Mouse (Mus musculus): Measurements from ENCODE around the gene Idh2. TPM values are rescaled to one million over a fixed set of nuclear protein-coding genes. Genes with fewer than 3 reads are reported as not detected.
A peak's percentile ranks its signal among the peaks of the same experiment; 100 is the strongest.

Idh2 gene
- polyA plus RNA-seq, 1 experiment from 2014 or later, result 603 TPM

DNA sequence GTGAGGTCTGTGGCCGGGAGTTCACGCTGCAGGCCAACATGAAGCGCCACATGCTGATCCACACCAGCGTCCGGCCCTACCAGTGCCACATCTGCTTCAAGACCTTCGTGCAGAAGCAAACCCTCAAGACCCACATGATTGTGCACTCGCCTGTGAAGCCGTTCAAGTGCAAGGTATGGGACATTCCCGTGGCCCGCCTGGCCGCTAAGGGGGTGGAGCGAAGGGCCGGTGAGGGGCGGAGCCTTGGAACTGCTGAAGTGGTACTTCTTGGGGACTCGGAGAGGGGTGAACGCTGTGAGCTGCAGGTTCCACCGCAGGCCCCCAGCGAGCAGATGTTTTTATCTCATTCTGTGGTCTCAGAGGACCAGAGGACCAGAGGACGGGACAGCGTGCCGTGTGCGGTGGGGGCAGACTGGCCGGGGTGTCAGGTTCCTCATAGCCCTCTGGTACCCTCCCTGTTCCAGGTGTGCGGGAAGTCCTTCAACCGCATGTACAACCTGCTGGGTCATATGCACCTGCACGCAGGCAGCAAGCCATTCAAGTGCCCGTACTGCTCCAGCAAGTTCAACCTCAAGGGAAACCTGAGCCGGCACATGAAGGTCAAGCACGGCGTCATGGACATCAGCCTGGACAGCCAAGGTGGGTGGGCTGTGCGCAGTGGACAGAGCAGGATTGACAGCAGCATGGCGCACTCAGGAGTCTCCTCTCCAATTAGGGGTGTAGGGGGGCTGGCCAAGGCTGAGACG lies 29.0 kb downstream of the Idh2 start:
- H3K4me2 ChIP-seq (ENCODE audit: low read length), result no peak overlapping the region
- H3K36me3 ChIP-seq (ENCODE audit: control insufficient read depth, insufficient read depth, low read length), result peaks cover 67% of the 10 kb centered on the region
- H3K4me1 ChIP-seq (replicated peaks; ENCODE audit: control insufficient read depth, insufficient read depth, low read length), result no peaks in the 10 kb centered on the region
- H3K27me3 ChIP-seq (replicated peaks; ENCODE audit: control insufficient read depth, insufficient read depth, low read length), result no peaks in the 10 kb centered on the region
- DNase-seq (ENCODE audit: low spot score) (no peak), ATAC-seq (replicated peaks; ENCODE audit: low FRiP score, low TSS enrichment, low read depth) (no peak)
- H3K27ac ChIP-seq (ENCODE audit: low read depth), result no peak overlapping the region
- WGBS, result 82% methylated on average over 33 of the region's 33 CpGs
- no peak overlapping the region for H3K9ac ChIP-seq (ENCODE audit: low read length)
- no peaks in the 10 kb centered on the region for H3K9me3 ChIP-seq (ENCODE audit: control insufficient read depth, low read length)
- H3K4me3 ChIP-seq (ENCODE audit: low read depth, low read length), result no peak overlapping the region

DNA sequence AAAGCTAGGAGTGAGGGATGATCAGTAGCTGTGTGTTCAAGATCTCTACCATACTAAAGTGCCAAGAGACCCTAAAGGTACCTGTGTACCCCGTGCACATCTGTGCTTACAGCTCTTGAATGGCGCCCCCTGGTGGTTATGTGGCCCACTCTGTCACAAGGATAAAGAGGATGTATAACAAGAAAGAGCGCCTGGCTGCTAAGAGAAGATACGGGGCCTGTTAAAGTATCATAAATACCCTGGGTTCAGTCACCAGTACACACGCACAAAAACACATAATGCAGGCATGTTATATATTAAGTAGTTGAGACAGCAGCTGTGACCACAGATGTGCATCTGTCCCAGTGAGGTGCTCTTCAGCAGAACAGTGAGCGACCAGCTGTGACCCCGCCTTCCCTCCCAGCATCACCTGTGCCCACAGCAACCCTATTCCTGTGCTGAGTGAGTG lies 30.7 kb downstream of the Idh2 start:
- 55% methylated on average over 7 of the region's 7 CpGs for WGBS
- ATAC-seq (replicated peaks; ENCODE audit: low FRiP score, low TSS enrichment, low read depth), result 0 out of 2 replicates have a peak, but pooled peaks have one; percentile 26

DNA sequence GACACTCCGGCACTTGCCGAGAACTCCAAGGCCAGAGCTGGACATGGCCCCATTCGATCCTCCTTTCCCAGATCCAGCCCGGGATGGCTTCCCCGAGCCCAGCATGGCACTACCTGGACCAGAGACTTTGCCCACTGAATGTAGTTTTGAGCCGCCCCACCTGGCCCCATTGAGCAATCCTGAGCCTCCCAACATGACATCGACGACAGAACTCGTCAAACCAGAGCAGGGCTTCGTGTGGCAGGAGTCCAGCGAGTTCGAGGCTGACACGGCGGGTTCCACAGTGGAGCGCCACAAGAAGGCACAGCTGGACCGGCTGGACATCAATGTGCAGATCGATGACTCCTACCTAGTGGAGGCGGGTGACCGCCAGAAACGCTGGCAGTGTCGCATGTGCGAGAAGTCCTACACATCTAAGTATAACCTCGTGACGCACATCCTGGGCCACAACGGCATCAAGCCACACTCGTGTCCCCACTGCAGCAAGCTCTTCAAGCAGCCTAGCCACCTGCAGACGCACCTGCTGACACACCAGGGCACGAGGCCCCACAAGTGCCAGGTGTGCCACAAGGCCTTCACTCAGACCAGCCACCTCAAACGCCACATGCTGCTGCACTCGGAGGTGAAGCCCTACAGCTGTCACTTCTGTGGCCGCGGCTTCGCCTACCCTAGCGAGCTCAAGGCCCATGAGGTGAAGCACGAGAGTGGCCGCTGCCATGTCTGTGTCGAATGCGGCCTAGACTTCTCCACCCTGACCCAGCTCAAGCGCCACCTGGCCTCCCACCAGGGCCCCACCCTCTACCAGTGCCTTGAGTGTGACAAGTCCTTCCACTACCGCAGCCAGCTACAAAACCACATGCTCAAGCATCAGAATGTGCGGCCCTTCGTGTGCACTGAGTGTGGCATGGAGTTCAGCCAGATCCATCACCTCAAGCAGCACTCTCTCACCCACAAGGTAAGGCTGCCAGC lies 33.3 kb downstream of the Idh2 start:
- no peaks in the 10 kb centered on the region for H3K9me3 ChIP-seq (ENCODE audit: control insufficient read depth, low read length)
- H3K4me2 ChIP-seq (ENCODE audit: low read length), result no peak overlapping the region
- peaks cover 39% of the 10 kb centered on the region for H3K36me3 ChIP-seq (ENCODE audit: control insufficient read depth, insufficient read depth, low read length)
- H3K4me3 ChIP-seq (ENCODE audit: low read depth, low read length), result no peak overlapping the region
- 95% methylated on average over 42 of the region's 42 CpGs for WGBS
- H3K27ac ChIP-seq (ENCODE audit: low read depth), result no peak overlapping the region
- H3K4me1 ChIP-seq (replicated peaks; ENCODE audit: control insufficient read depth, insufficient read depth, low read length), result peaks cover 23% of the 10 kb centered on the region
- H3K9ac ChIP-seq (ENCODE audit: low read length), result no peak overlapping the region
- DNase-seq (ENCODE audit: low spot score) (no peak), ATAC-seq (replicated peaks; ENCODE audit: low FRiP score, low TSS enrichment, low read depth) (no peak)
- H3K27me3 ChIP-seq (replicated peaks; ENCODE audit: control insufficient read depth, insufficient read depth, low read length), result no peaks in the 10 kb centered on the region

More for the DNA sequence above, 30.7 kb downstream of the Idh2 start:
- H3K9ac ChIP-seq (ENCODE audit: low read length), result no peak overlapping the region
- H3K36me3 ChIP-seq (ENCODE audit: control insufficient read depth, insufficient read depth, low read length), result peaks cover 51% of the 10 kb centered on the region
- H3K4me2 ChIP-seq (ENCODE audit: low read length), result no peak overlapping the region
- H3K4me1 ChIP-seq (replicated peaks; ENCODE audit: control insufficient read depth, insufficient read depth, low read length), result no peaks in the 10 kb centered on the region
- no peaks in the 10 kb centered on the region for H3K9me3 ChIP-seq (ENCODE audit: control insufficient read depth, low read length)
- no peak overlapping the region for H3K4me3 ChIP-seq (ENCODE audit: low read depth, low read length)
- no peak overlapping the region for H3K27ac ChIP-seq (ENCODE audit: low read depth)
- DNase-seq (ENCODE audit: low spot score), result peak; percentile 84
- no peaks in the 10 kb centered on the region for H3K27me3 ChIP-seq (replicated peaks; ENCODE audit: control insufficient read depth, insufficient read depth, low read length)

DNA sequence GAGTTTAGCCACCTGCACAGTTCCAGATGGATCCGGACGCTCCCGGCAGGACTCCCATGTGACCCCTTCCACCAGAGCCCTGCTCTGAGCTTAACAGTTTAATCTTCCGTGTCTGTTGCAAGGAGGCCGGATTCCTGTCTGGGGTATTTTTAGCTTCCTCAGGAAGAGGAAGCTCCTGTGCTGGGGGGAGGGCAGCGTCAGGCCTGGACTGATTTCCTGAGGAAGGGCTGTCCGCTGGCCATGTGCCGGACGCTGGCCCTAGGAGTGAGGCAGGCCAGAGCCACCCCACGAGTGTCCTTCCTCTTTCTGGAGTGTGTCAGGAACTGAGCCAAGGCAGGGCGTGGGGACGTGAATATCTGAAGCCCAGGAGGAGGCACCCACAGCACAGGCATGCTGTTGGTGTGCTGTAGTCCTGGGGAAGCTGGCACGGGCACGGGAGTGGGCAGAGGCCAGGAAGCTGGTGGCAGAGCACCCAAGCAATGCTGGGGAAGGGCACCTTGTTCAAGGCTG lies 36.3 kb downstream of the Idh2 start:
- DNase-seq (ENCODE audit: low spot score) (peak; percentile 76), ATAC-seq (replicated peaks; ENCODE audit: low FRiP score, low TSS enrichment, low read depth) (peak; percentile 26)
- H3K4me2 ChIP-seq (ENCODE audit: low read length), result peak overlapping the region; percentile 23
- WGBS, result 16% methylated on average over 14 of the region's 14 CpGs
- peaks cover 48% of the 10 kb centered on the region for H3K4me1 ChIP-seq (replicated peaks; ENCODE audit: control insufficient read depth, insufficient read depth, low read length)
- peak overlapping the region; percentile 79 for H3K27ac ChIP-seq (ENCODE audit: low read depth)
- no peaks in the 10 kb centered on the region for H3K9me3 ChIP-seq (ENCODE audit: control insufficient read depth, low read length)
- H3K9ac ChIP-seq (ENCODE audit: low read length), result no peak overlapping the region
- H3K36me3 ChIP-seq (ENCODE audit: control insufficient read depth, insufficient read depth, low read length), result peaks cover 27% of the 10 kb centered on the region
- no peaks in the 10 kb centered on the region for H3K27me3 ChIP-seq (replicated peaks; ENCODE audit: control insufficient read depth, insufficient read depth, low read length)
- 0 out of 2 replicates have a peak overlapping the region, but pooled peaks have one; percentile 4 for H3K4me3 ChIP-seq (ENCODE audit: low read depth, low read length)

DNA sequence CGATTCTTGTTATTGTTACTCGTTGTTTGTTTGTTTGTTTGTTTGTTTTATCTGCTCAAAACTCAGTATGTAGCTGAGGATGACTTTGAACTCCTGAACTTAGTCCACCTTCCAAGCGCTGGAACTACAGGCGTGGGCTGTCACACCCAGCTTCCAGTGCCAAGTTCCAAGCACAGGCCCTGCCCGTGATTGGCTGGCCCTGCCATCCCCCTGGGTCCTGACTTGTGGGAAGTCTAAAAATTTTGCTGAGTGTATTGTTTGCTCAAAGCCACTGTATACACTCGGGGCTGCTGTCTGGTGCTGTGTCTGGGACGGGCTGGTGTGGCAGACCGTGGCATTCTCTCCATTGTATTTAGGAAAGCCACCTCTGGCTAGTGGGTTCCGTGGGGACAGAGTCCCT lies 37.4 kb downstream of the Idh2 start:
- Histone ChIP-seq H3K36me3 (ENCODE audit: control insufficient read depth, insufficient read depth, low read length) (peaks cover 17% of the 10 kb centered on the region), H3K9me3 (ENCODE audit: control insufficient read depth, low read length) (no peaks in the 10 kb centered on the region), H3K9ac (ENCODE audit: low read length) (no peak overlapping the region), H3K4me3 (ENCODE audit: low read depth, low read length) (no peak overlapping the region), H3K4me2 (ENCODE audit: low read length) (no peak overlapping the region), H3K4me1 (replicated peaks; ENCODE audit: control insufficient read depth, insufficient read depth, low read length) (peaks cover 48% of the 10 kb centered on the region), H3K27me3 (replicated peaks; ENCODE audit: control insufficient read depth, insufficient read depth, low read length) (no peaks in the 10 kb centered on the region), H3K27ac (ENCODE audit: low read depth) (peak overlapping the region; percentile 0; the same call in 1 of the 2 replicates)
- WGBS, result 65% methylated on average over 9 of the region's 9 CpGs
- 0 out of 2 replicates have a peak, but pooled peaks have one; percentile 15 for ATAC-seq (replicated peaks; ENCODE audit: low FRiP score, low TSS enrichment, low read depth)
- DNase-seq (ENCODE audit: low spot score), result no peak

DNA sequence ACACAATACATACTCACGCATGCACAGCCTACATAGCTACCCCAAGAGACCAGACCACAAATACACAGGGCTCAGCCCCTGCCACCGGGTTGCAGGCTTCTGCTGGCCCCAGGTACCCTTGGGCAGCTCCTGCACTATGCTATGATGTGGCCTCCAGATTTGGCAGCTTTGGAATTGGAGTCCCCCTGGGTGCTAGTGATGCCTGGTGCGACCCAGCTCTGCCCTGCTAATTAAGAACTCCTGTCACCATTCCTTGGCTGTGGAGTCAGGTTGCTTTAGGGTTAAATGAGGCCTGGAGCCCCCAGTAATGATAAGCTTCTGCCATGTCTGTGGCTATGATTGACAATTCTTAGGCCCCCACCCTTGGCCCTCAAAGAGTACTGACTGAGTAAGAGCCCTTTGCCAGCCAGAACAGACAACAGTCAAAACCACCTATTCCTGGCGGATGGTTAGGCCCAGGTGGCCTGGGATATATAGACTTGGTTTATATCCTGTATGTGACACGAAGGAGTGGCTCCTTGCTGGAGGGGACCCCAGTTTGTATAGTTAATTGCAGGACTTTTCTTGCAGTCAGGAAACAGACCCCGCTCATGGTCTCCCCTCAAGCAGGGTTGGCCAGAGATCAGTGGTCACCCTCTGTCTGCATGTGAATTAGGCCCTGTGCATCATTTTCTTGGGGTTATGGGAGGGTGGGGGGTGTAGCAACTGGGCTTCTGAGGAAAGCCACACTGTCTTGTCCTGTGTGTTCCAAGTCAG lies 38.1 kb downstream of the Idh2 start:
- peak overlapping the region; percentile 0; the same call in 1 of the 2 replicates for H3K27ac ChIP-seq (ENCODE audit: low read depth)
- peaks cover 48% of the 10 kb centered on the region for H3K4me1 ChIP-seq (replicated peaks; ENCODE audit: control insufficient read depth, insufficient read depth, low read length)
- H3K9me3 ChIP-seq (ENCODE audit: control insufficient read depth, low read length), result no peaks in the 10 kb centered on the region
- no peak for ATAC-seq (replicated peaks; ENCODE audit: low FRiP score, low TSS enrichment, low read depth)
- no peaks in the 10 kb centered on the region for H3K27me3 ChIP-seq (replicated peaks; ENCODE audit: control insufficient read depth, insufficient read depth, low read length)
- H3K4me3 ChIP-seq (ENCODE audit: low read depth, low read length), result no peak overlapping the region
- H3K36me3 ChIP-seq (ENCODE audit: control insufficient read depth, insufficient read depth, low read length), result peaks cover 10% of the 10 kb centered on the region
- no peak overlapping the region for H3K9ac ChIP-seq (ENCODE audit: low read length)
- DNase-seq (ENCODE audit: low spot score), result no peak
- no peak overlapping the region for H3K4me2 ChIP-seq (ENCODE audit: low read length)
- WGBS, result 81% methylated on average over 6 of the region's 6 CpGs

DNA sequence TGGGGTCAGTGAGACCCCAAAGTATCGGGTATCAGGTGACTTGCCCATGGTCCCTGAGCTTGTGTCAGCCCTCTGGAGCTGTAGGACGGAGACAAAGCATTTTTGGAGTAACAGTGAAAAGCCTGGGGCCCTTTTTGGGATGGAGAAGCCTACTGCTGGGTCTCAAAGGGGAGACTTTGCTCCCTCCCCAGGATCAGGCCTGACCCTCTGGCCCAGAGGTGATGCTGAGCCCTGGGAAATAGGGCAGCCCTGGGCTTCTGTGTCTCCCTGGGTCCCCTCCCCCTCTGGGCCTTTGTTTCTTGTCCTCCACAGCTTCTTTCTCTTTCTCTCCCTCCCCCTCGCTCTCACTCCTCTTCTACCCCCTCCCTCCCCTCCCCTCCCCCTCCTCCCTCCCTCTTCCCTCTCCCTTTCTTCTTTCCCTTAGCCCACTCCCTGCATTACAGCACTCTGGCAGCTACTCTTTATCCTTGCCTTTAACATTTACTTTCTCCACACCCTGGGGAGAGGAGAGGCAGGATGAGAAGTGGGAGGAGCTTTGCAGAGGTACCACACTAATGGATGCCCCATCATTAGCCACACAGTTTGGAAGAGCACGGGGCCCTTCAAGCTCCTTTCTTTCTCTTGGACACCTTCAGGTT lies 39.1 kb downstream of the Idh2 start:
- no peaks in the 10 kb centered on the region for H3K9me3 ChIP-seq (ENCODE audit: control insufficient read depth, low read length)
- no peak overlapping the region for H3K4me3 ChIP-seq (ENCODE audit: low read depth, low read length)
- no peaks in the 10 kb centered on the region for H3K27me3 ChIP-seq (replicated peaks; ENCODE audit: control insufficient read depth, insufficient read depth, low read length)
- 54% methylated on average over 3 of the region's 4 CpGs for WGBS
- ATAC-seq (replicated peaks; ENCODE audit: low FRiP score, low TSS enrichment, low read depth) (no peak), DNase-seq (ENCODE audit: low spot score) (no peak)
- H3K4me2 ChIP-seq (ENCODE audit: low read length), result no peak overlapping the region
- H3K9ac ChIP-seq (ENCODE audit: low read length), result no peak overlapping the region
- H3K27ac ChIP-seq (ENCODE audit: low read depth), result no peak overlapping the region
- no peaks in the 10 kb centered on the region; the same call in 1 of the 2 replicates for H3K36me3 ChIP-seq (ENCODE audit: control insufficient read depth, insufficient read depth, low read length)
- H3K4me1 ChIP-seq (replicated peaks; ENCODE audit: control insufficient read depth, insufficient read depth, low read length), result peaks cover 48% of the 10 kb centered on the region
